Mouse (Mus musculus): ENCODE data around the gene Cpm. TPM values are rescaled to one million over a fixed set of nuclear protein-coding genes. Genes with fewer than 3 reads are reported as not detected.
"Not testable (repeated sequence)": the region's sequence is repeated elsewhere in the genome, so short reads cannot be mapped to it uniquely, and the experiment has no call there.

Cpm gene
- polyA plus RNA-seq, 1 experiment from 2014 or later = 55.7 TPM

- not testable (repeated sequence) for DNase-seq (ENCODE audit: low spot score); ATAC-seq (replicated peaks; ENCODE audit: low FRiP score); H3K9me3 ChIP-seq (ENCODE audit: control insufficient read depth, low read length); H3K4me1 ChIP-seq (replicated peaks; ENCODE audit: control insufficient read depth, insufficient read depth, low read length); H3K4me3 ChIP-seq (ENCODE audit: low read depth, low read length); H3K9ac ChIP-seq (ENCODE audit: low read depth, low read length); H3K4me2 ChIP-seq; H3K27ac ChIP-seq (ENCODE audit: low read depth, low read length); H3K27me3 ChIP-seq (replicated peaks; ENCODE audit: control insufficient read depth, insufficient read depth, low read length)
- WGBS = 95% methylated on average over 6 of the region's 6 CpGs
- H3K36me3 ChIP-seq (ENCODE audit: control insufficient read depth, insufficient read depth, low read length) = peaks cover 48% of the 10 kb centered on the region
Observed at GRCm38 (mm10) chr10:117704314-117704963, 75.1 kb downstream of the Cpm start.

GRCm38 (mm10) chr10:117704964-117705335 is 75.7 kb downstream of the Cpm start:
- Histone ChIP-seq H3K4me3 (ENCODE audit: low read depth, low read length) (no peak overlapping the region), H3K4me2 (no peak overlapping the region), H3K36me3 (ENCODE audit: control insufficient read depth, insufficient read depth, low read length) (peaks cover 43% of the 10 kb centered on the region), H3K27ac (ENCODE audit: low read depth, low read length) (no peak overlapping the region), H3K27me3 (replicated peaks; ENCODE audit: control insufficient read depth, insufficient read depth, low read length) (no peaks in the 10 kb centered on the region), H3K9me3 (ENCODE audit: control insufficient read depth, low read length) (no peaks in the 10 kb centered on the region), H3K4me1 (replicated peaks; ENCODE audit: control insufficient read depth, insufficient read depth, low read length) (peaks cover 3% of the 10 kb centered on the region; the same call in 1 of the 2 replicates), H3K9ac (ENCODE audit: low read depth, low read length) (no peak overlapping the region)
- 96% methylated on average over 6 of the region's 6 CpGs for WGBS
- DNase-seq (ENCODE audit: low spot score) (no peak), ATAC-seq (replicated peaks; ENCODE audit: low FRiP score) (no peak)

- DNase-seq (ENCODE audit: low spot score) (no peak), ATAC-seq (replicated peaks; ENCODE audit: low FRiP score) (no peak)
- Histone ChIP-seq H3K4me3 (ENCODE audit: low read depth, low read length) (no peak overlapping the region), H3K27ac (ENCODE audit: low read depth, low read length) (no peak overlapping the region), H3K4me1 (replicated peaks; ENCODE audit: control insufficient read depth, insufficient read depth, low read length) (peaks cover 3% of the 10 kb centered on the region; the same call in 1 of the 2 replicates), H3K27me3 (replicated peaks; ENCODE audit: control insufficient read depth, insufficient read depth, low read length) (no peaks in the 10 kb centered on the region), H3K9me3 (ENCODE audit: control insufficient read depth, low read length) (no peaks in the 10 kb centered on the region), H3K9ac (ENCODE audit: low read depth, low read length) (no peak overlapping the region), H3K36me3 (ENCODE audit: control insufficient read depth, insufficient read depth, low read length) (peaks cover 40% of the 10 kb centered on the region), H3K4me2 (no peak overlapping the region)
Observed at GRCm38 (mm10) chr10:117705806-117706205, 76.5 kb downstream of the Cpm start.

- Histone ChIP-seq H3K4me3 (ENCODE audit: low read depth, low read length) (no peak overlapping the region), H3K4me2 (no peak overlapping the region), H3K36me3 (ENCODE audit: control insufficient read depth, insufficient read depth, low read length) (peaks cover 38% of the 10 kb centered on the region), H3K9me3 (ENCODE audit: control insufficient read depth, low read length) (no peaks in the 10 kb centered on the region), H3K4me1 (replicated peaks; ENCODE audit: control insufficient read depth, insufficient read depth, low read length) (peaks cover 3% of the 10 kb centered on the region; the same call in 1 of the 2 replicates), H3K27me3 (replicated peaks; ENCODE audit: control insufficient read depth, insufficient read depth, low read length) (no peaks in the 10 kb centered on the region), H3K27ac (ENCODE audit: low read depth, low read length) (no peak overlapping the region), H3K9ac (ENCODE audit: low read depth, low read length) (no peak overlapping the region)
- WGBS = 85% methylated on average over 6 of the region's 6 CpGs
- no peak for ATAC-seq (replicated peaks; ENCODE audit: low FRiP score)
- DNase-seq (ENCODE audit: low spot score) = no peak
Observed at GRCm38 (mm10) chr10:117706440-117706839, 77.1 kb downstream of the Cpm start.

GRCm38 (mm10) chr10:117707114-117707838 is 78.0 kb downstream of the Cpm start:
- Histone ChIP-seq H3K36me3 (ENCODE audit: control insufficient read depth, insufficient read depth, low read length) (peaks cover 31% of the 10 kb centered on the region), H3K27ac (ENCODE audit: low read depth, low read length) (no peak overlapping the region), H3K4me2 (no peak overlapping the region), H3K9me3 (ENCODE audit: control insufficient read depth, low read length) (no peaks in the 10 kb centered on the region), H3K4me3 (ENCODE audit: low read depth, low read length) (no peak overlapping the region), H3K27me3 (replicated peaks; ENCODE audit: control insufficient read depth, insufficient read depth, low read length) (no peaks in the 10 kb centered on the region), H3K9ac (ENCODE audit: low read depth, low read length) (no peak overlapping the region), H3K4me1 (replicated peaks; ENCODE audit: control insufficient read depth, insufficient read depth, low read length) (peaks cover 3% of the 10 kb centered on the region; the same call in 1 of the 2 replicates)
- no peak for DNase-seq (ENCODE audit: low spot score)
- no peak for ATAC-seq (replicated peaks; ENCODE audit: low FRiP score)
- 88% methylated on average over 2 of the region's 2 CpGs for WGBS

GRCm38 (mm10) chr10:117708376-117708775 is 79.1 kb downstream of the Cpm start:
- H3K36me3 ChIP-seq (ENCODE audit: control insufficient read depth, insufficient read depth, low read length) = peaks cover 24% of the 10 kb centered on the region
- whole genome bisulfite sequencing = 91% methylated on average over 2 of the region's 2 CpGs
- no peak overlapping the region for H3K4me3 ChIP-seq (ENCODE audit: low read depth, low read length)

GRCm38 (mm10) chr10:117708856-117709255 is 79.6 kb downstream of the Cpm start:
- H3K4me3 ChIP-seq (ENCODE audit: low read depth, low read length) = peak overlapping the region; percentile 83
- peak overlapping the region; percentile 96 for H3K9ac ChIP-seq (ENCODE audit: low read depth, low read length)
- H3K27me3 ChIP-seq (replicated peaks; ENCODE audit: control insufficient read depth, insufficient read depth, low read length) = no peaks in the 10 kb centered on the region
- H3K4me1 ChIP-seq (replicated peaks; ENCODE audit: control insufficient read depth, insufficient read depth, low read length) = peaks cover 3% of the 10 kb centered on the region; the same call in 1 of the 2 replicates
- H3K27ac ChIP-seq (ENCODE audit: low read depth, low read length) = no peak overlapping the region
- no peaks in the 10 kb centered on the region for H3K9me3 ChIP-seq (ENCODE audit: control insufficient read depth, low read length)
- 61% methylated on average over 9 of the region's 9 CpGs for WGBS
- DNase-seq (ENCODE audit: low spot score) = no peak
- peaks cover 20% of the 10 kb centered on the region for H3K36me3 ChIP-seq (ENCODE audit: control insufficient read depth, insufficient read depth, low read length)
- no peak for ATAC-seq (replicated peaks; ENCODE audit: low FRiP score)
- H3K4me2 ChIP-seq = peak overlapping the region; percentile 89

More at GRCm38 (mm10) chr10:117708376-117708775, 79.1 kb downstream of the Cpm start:
- ATAC-seq (replicated peaks; ENCODE audit: low FRiP score) (no peak), DNase-seq (ENCODE audit: low spot score) (no peak)
- H3K27me3 ChIP-seq (replicated peaks; ENCODE audit: control insufficient read depth, insufficient read depth, low read length) = no peaks in the 10 kb centered on the region
- no peak overlapping the region for H3K9ac ChIP-seq (ENCODE audit: low read depth, low read length)
- H3K4me2 ChIP-seq = peak overlapping the region; percentile 89; the same call in 1 of the 2 replicates
- H3K27ac ChIP-seq (ENCODE audit: low read depth, low read length) = no peak overlapping the region
- no peaks in the 10 kb centered on the region for H3K9me3 ChIP-seq (ENCODE audit: control insufficient read depth, low read length)
- H3K4me1 ChIP-seq (replicated peaks; ENCODE audit: control insufficient read depth, insufficient read depth, low read length) = peaks cover 3% of the 10 kb centered on the region; the same call in 1 of the 2 replicates

GRCm38 (mm10) chr10:117709326-117709830 is 80.1 kb downstream of the Cpm start:
- Histone ChIP-seq H3K4me1 (replicated peaks; ENCODE audit: control insufficient read depth, insufficient read depth, low read length) (peaks cover 3% of the 10 kb centered on the region; the same call in 1 of the 2 replicates), H3K27ac (ENCODE audit: low read depth, low read length) (peak overlapping the region; percentile 93), H3K27me3 (replicated peaks; ENCODE audit: control insufficient read depth, insufficient read depth, low read length) (no peaks in the 10 kb centered on the region), H3K9ac (ENCODE audit: low read depth, low read length) (peak overlapping the region; percentile 96), H3K4me3 (ENCODE audit: low read depth, low read length) (peak overlapping the region; percentile 83), H3K4me2 (peak overlapping the region; percentile 89), H3K36me3 (ENCODE audit: control insufficient read depth, insufficient read depth, low read length) (peaks cover 17% of the 10 kb centered on the region), H3K9me3 (ENCODE audit: control insufficient read depth, low read length) (no peaks in the 10 kb centered on the region)
- ATAC-seq (replicated peaks; ENCODE audit: low FRiP score) (no peak), DNase-seq (ENCODE audit: low spot score) (no peak)
- 33% methylated on average over 12 of the region's 12 CpGs for WGBS
